Mouse (Mus musculus) embryonic facial prominence, embryonic 15.5 days (tissue): Measurements from ENCODE around the gene Fam189a1. TPM values are rescaled to one million over a fixed set of nuclear protein-coding genes. Genes with fewer than 3 reads are reported as not detected.

Experiments
- ATAC-seq: fragments of 200-750 bp; cut with Nextera tagmentation; 2 replicates; pipeline ENCODE4 v1.8.0; 2017; ENCODE audit warnings: low read depth, moderate TSS enrichment; ENCODE audit not compliant: insufficient number of reproducible peaks, low FRiP score, low TSS enrichment
- H3K27ac ChIP-seq: fragments of 300-500 bp; sonication (generic); replicated peaks from 2 replicates; pipeline ENCODE4 v1.5.1; 2015; ENCODE audit warnings: mild to moderate bottlenecking, inconsistent platforms
- H3K27me3 ChIP-seq: fragments of 300-500 bp; sonication (generic); 2 replicates; pipeline ENCODE4 v1.6.1; 2015; ENCODE audit warnings: inconsistent platforms
- H3K36me3 ChIP-seq: fragments of 300-500 bp; sonication (generic); 2 replicates; pipeline ENCODE4 v1.6.1; 2015; ENCODE audit warnings: mild to moderate bottlenecking, inconsistent platforms
- H3K4me1 ChIP-seq: fragments of 300-500 bp; sonication (generic); 2 replicates; pipeline ENCODE4 v1.6.1; 2015; ENCODE audit warnings: inconsistent platforms
- H3K4me2 ChIP-seq: fragments of 300-500 bp; sonication (generic); replicated peaks from 2 replicates; pipeline ENCODE4 v1.6.1; 2015; ENCODE audit warnings: mild to moderate bottlenecking, inconsistent platforms
- H3K4me3 ChIP-seq: fragments of 300-500 bp; sonication (generic); replicated peaks from 2 replicates; pipeline ENCODE4 v1.5.1; 2015; ENCODE audit warnings: mild to moderate bottlenecking, inconsistent platforms
- H3K9ac ChIP-seq: fragments of 300-500 bp; sonication (generic); 2 replicates; pipeline ENCODE4 v1.6.1; 2015; ENCODE audit warnings: inconsistent platforms
- H3K9me3 ChIP-seq: fragments of 300-500 bp; sonication (generic); replicated peaks from 2 replicates; pipeline ENCODE4 v1.6.1; 2016; ENCODE audit warnings: inconsistent platforms
- WGBS: fragments of 180-500 bp; shearing (Covaris S2); methylation state at CpG from one replicate; pipeline ENCODE4 v1.1.7; 2015; 5-methylcytosine and 5-hydroxymethylcytosine counted together
- polyA plus RNA-seq: library from polyadenylated mRNA; unstranded; fragments of >200 nt; fragmentation: Nextera tagmentation; extraction: Ambion mirVana; gene quantifications from 2 replicates; pipeline ENCODE4 v1.2.1, GENCODE M21; 2015

The Fam189a1 gene
- polyA plus RNA-seq: 4.8 and 4.9 TPM in 2 replicates

- peak; percentile 75 for ATAC-seq
- Histone ChIP-seq H3K27me3 (peaks cover 47% of the 10 kb centered on the region), H3K36me3 (no peaks in the 10 kb centered on the region), H3K4me2 (peak within 1 kb of the TSS; percentile 97), H3K9me3 (no peaks in the 10 kb centered on the region), H3K27ac (peak within 1 kb of the TSS; percentile 55), H3K4me3 (peak within 1 kb of the TSS; percentile 64), H3K9ac (peak within 1 kb of the TSS; percentile 63), H3K4me1 (peaks cover 12% of the 10 kb centered on the region; the same call in 1 of the 2 replicates)
- 1% methylated on average over 42 of the region's 50 CpGs for WGBS
Observed at GRCm38 (mm10) chr7:65156514-65156911, at the start of gene Fam189a1. Gene Fam189a1 (minus strand): TSS chr7:65156570.

GRCm38 (mm10) chr7:65206021-65206420 is 49.7 kb upstream of the Fam189a1 start:
- H3K4me2 ChIP-seq: no peak overlapping the region
- 86% methylated on average over 6 of the region's 6 CpGs for WGBS
- H3K4me1 ChIP-seq: no peaks in the 10 kb centered on the region
- no peak overlapping the region for H3K27ac ChIP-seq
- no peak overlapping the region for H3K4me3 ChIP-seq
- H3K36me3 ChIP-seq: no peaks in the 10 kb centered on the region
- ATAC-seq: no peak
- no peaks in the 10 kb centered on the region for H3K27me3 ChIP-seq
- H3K9me3 ChIP-seq: no peaks in the 10 kb centered on the region
- no peak overlapping the region for H3K9ac ChIP-seq

GRCm38 (mm10) chr7:65202719-65203118 is 46.3 kb upstream of the Fam189a1 start:
- H3K4me1 ChIP-seq: no peaks in the 10 kb centered on the region
- no peaks in the 10 kb centered on the region for H3K36me3 ChIP-seq
- no peak overlapping the region for H3K4me3 ChIP-seq
- H3K9me3 ChIP-seq: no peaks in the 10 kb centered on the region
- no peak for ATAC-seq
- no peak overlapping the region for H3K9ac ChIP-seq
- H3K27me3 ChIP-seq: no peaks in the 10 kb centered on the region
- H3K4me2 ChIP-seq: no peak overlapping the region
- WGBS: 83% methylated on average over 10 of the region's 10 CpGs
- H3K27ac ChIP-seq: no peak overlapping the region

GRCm38 (mm10) chr7:65180694-65181093 is 24.3 kb upstream of the Fam189a1 start:
- no peak for ATAC-seq
- no peaks in the 10 kb centered on the region for H3K4me1 ChIP-seq

GRCm38 (mm10) chr7:65170762-65171161 is 14.4 kb upstream of the Fam189a1 start:
- H3K27ac ChIP-seq: no peak overlapping the region
- no peaks in the 10 kb centered on the region for H3K27me3 ChIP-seq
- H3K4me1 ChIP-seq: no peaks in the 10 kb centered on the region
- no peak overlapping the region for H3K4me3 ChIP-seq
- WGBS: 75% methylated on average over 4 of the region's 4 CpGs
- no peak overlapping the region for H3K9ac ChIP-seq
- H3K36me3 ChIP-seq: no peaks in the 10 kb centered on the region
- no peaks in the 10 kb centered on the region for H3K9me3 ChIP-seq
- no peak overlapping the region for H3K4me2 ChIP-seq
- no peak for ATAC-seq

More at GRCm38 (mm10) chr7:65180694-65181093, 24.3 kb upstream of the Fam189a1 start:
- no peak overlapping the region for H3K9ac ChIP-seq
- WGBS: 74% methylated on average over 5 of the region's 5 CpGs
- no peak overlapping the region for H3K4me2 ChIP-seq
- no peaks in the 10 kb centered on the region for H3K36me3 ChIP-seq
- H3K9me3 ChIP-seq: no peaks in the 10 kb centered on the region
- no peak overlapping the region for H3K4me3 ChIP-seq
- H3K27ac ChIP-seq: no peak overlapping the region
- H3K27me3 ChIP-seq: no peaks in the 10 kb centered on the region

GRCm38 (mm10) chr7:65157031-65158025 is 958 bp upstream of the Fam189a1 start:
- Histone ChIP-seq H3K4me1 (peaks cover 12% of the 10 kb centered on the region; the same call in 1 of the 2 replicates), H3K4me2 (peak overlapping the region; percentile 97), H3K27me3 (peaks cover 47% of the 10 kb centered on the region), H3K9ac (no peak overlapping the region), H3K27ac (no peak overlapping the region), H3K36me3 (no peaks in the 10 kb centered on the region), H3K4me3 (peak overlapping the region; percentile 64), H3K9me3 (no peaks in the 10 kb centered on the region)
- ATAC-seq: no peak
- 10% methylated on average over 16 of the region's 16 CpGs for WGBS

GRCm38 (mm10) chr7:65155628-65156513 is 499 bp downstream of the Fam189a1 start:
- no peaks in the 10 kb centered on the region for H3K9me3 ChIP-seq
- under 1% methylated on average over 104 of the region's 122 CpGs for WGBS
- peak; percentile 61 for ATAC-seq
- no peaks in the 10 kb centered on the region for H3K36me3 ChIP-seq
- H3K4me1 ChIP-seq: peaks cover 12% of the 10 kb centered on the region; the same call in 1 of the 2 replicates
- H3K4me2 ChIP-seq: peak overlapping the region; percentile 97
- H3K9ac ChIP-seq: peak overlapping the region; percentile 63
- H3K27me3 ChIP-seq: peaks cover 47% of the 10 kb centered on the region
- peak overlapping the region; percentile 64 for H3K4me3 ChIP-seq
- H3K27ac ChIP-seq: peak overlapping the region; percentile 55

- Histone ChIP-seq H3K27me3 (peaks cover 47% of the 10 kb centered on the region), H3K9ac (no peak overlapping the region), H3K4me3 (peak overlapping the region; percentile 22), H3K36me3 (no peaks in the 10 kb centered on the region), H3K4me1 (peaks cover 12% of the 10 kb centered on the region; the same call in 1 of the 2 replicates), H3K9me3 (no peaks in the 10 kb centered on the region), H3K4me2 (peak overlapping the region; percentile 6; the same call in 1 of the 2 replicates), H3K27ac (no peak overlapping the region)
- peak; percentile 39; the same call in 1 of the 2 replicates for ATAC-seq
- 7% methylated on average over 7 of the region's 7 CpGs for WGBS
Observed at GRCm38 (mm10) chr7:65154576-65154975, 1.8 kb downstream of the Fam189a1 start.

- H3K27ac ChIP-seq: no peak overlapping the region
- no peak overlapping the region for H3K4me3 ChIP-seq
- WGBS: 56% methylated on average over 7 of the region's 7 CpGs
- H3K4me2 ChIP-seq: no peak overlapping the region
- no peak for ATAC-seq
- no peaks in the 10 kb centered on the region for H3K36me3 ChIP-seq
- no peak overlapping the region for H3K9ac ChIP-seq
- peaks cover 12% of the 10 kb centered on the region; the same call in 1 of the 2 replicates for H3K4me1 ChIP-seq
- peaks cover 44% of the 10 kb centered on the region for H3K27me3 ChIP-seq
- no peaks in the 10 kb centered on the region for H3K9me3 ChIP-seq
Observed at GRCm38 (mm10) chr7:65153846-65154245, 2.5 kb downstream of the Fam189a1 start.

- Histone ChIP-seq H3K4me3 (no peak overlapping the region), H3K27ac (no peak overlapping the region), H3K9me3 (no peaks in the 10 kb centered on the region), H3K4me2 (no peak overlapping the region), H3K9ac (no peak overlapping the region), H3K27me3 (peaks cover 23% of the 10 kb centered on the region), H3K4me1 (peaks cover 9% of the 10 kb centered on the region; the same call in 1 of the 2 replicates), H3K36me3 (no peaks in the 10 kb centered on the region)
- ATAC-seq: no peak
- WGBS: 87% methylated on average over 7 of the region's 7 CpGs
Observed at GRCm38 (mm10) chr7:65151526-65151925, 4.8 kb downstream of the Fam189a1 start.

GRCm38 (mm10) chr7:65149040-65149439 is 7.3 kb downstream of the Fam189a1 start:
- Histone ChIP-seq H3K27ac (no peak overlapping the region), H3K4me2 (no peak overlapping the region), H3K9ac (no peak overlapping the region), H3K27me3 (peaks cover 8% of the 10 kb centered on the region; the same call in 1 of the 2 replicates), H3K36me3 (no peaks in the 10 kb centered on the region), H3K4me1 (no peaks in the 10 kb centered on the region), H3K9me3 (no peaks in the 10 kb centered on the region), H3K4me3 (no peak overlapping the region)
- 73% methylated on average over 9 of the region's 9 CpGs for WGBS
- no peak for ATAC-seq
